ENCODE assay signal across 16 mouse cellular contexts in genomic region chr4:145054369-145054768, GRCm38 (mm10).
DNase-seq lines count a peak whose midpoint lies in the region; ATAC-seq and TF ChIP-seq lines count a peak whose summit lies in the region.
"Had no signal": no experiment of that assay in that cellular context is flagged by ENCODE, and none has a peak within 500 bp of the region (broad histone marks: within the 10 kb centered on the region; RNA-seq: fewer than 3 reads in every experiment).

No protein-coding gene starts in this region.

- H3K27me3 ChIP-seq in kidney, adult 2 months (replicated peaks; ENCODE audit: control insufficient read depth, insufficient read depth, low read length): no peaks in the 10 kb centered on the region
- H3K27me3 ChIP-seq: heart, embryonic 12.5 days had no signal

- peaks cover 3% of the 10 kb centered on the region; the same call in 1 of the 2 replicates for H3K36me3 ChIP-seq in kidney, adult 2 months (ENCODE audit: control insufficient read depth, insufficient read depth, low read length)

- peaks cover 40% of the 10 kb centered on the region for H3K4me1 ChIP-seq in kidney, adult 2 months (ENCODE audit: control insufficient read depth, insufficient read depth, low read length)

- peak; percentile 84 for DNase-seq in kidney, adult 2 months
- no peak for DNase-seq in kidney, postnatal 10 days
- DNase-seq in kidney, postnatal 14 days: peak; percentile 48
- DNase-seq in kidney, postnatal 4 days: no peak
- peak; percentile 39 to 73 for DNase-seq in kidney, postnatal 36 days
- DNase-seq in yolk sac, embryonic 10.5 days (ENCODE audit: low spot score): peak; percentile 40
- DNase-seq: adrenal gland, adult 2 months; adrenal gland, postnatal 25 days; cerebellum, adult 18-20 months; cerebellum, adult 9-11 months; forebrain, postnatal 0 days; gastrocnemius, postnatal 25 days had no signal

- peak overlapping the region; percentile 1; the same call in 1 of the 2 replicates for H3K27ac ChIP-seq in kidney, adult 2 months (ENCODE audit: insufficient read depth, low read depth, low read length)
- H3K27ac ChIP-seq: embryonic facial prominence, embryonic 10.5 days; forebrain, embryonic 13.5 days had no signal

- TF ChIP-seq CTCF in kidney, adult 2 months (conservative IDR thresholded peaks at IDR 0.05; ENCODE audit: insufficient read depth, insufficient read length, low read depth, low read length): no peak

- no peak for ATAC-seq in megakaryocyte progenitor cell, adult 5-6 weeks (replicated peaks; ENCODE audit: poor library complexity)
- ATAC-seq: forebrain, embryonic 13.5 days; forebrain, postnatal 0 days had no signal

- no peak for TF ChIP-seq POLR2A in kidney, adult 2 months (IDR thresholded peaks at IDR 0.05; ENCODE audit: low read depth, low read length)

- no peak overlapping the region for H3K4me3 ChIP-seq in kidney, adult 2 months (ENCODE audit: insufficient read depth, low read depth, low read length)
- H3K4me3 ChIP-seq: embryonic facial prominence, embryonic 10.5 days; forebrain, embryonic 13.5 days; heart, embryonic 12.5 days had no signal

- 39% methylated on average over 3 of the region's 3 CpGs for WGBS in kidney, adult 2 months

Comparison
In these comparisons a context has a peak if more than half of its experiments do, and no peak if none do; other contexts are left out.
1. DNase-seq: peak in kidney, adult 2 months (single experiment), kidney, postnatal 14 days (single experiment), kidney, postnatal 36 days (2 of 2) and yolk sac, embryonic 10.5 days (single experiment); none in kidney, postnatal 10 days (single experiment) and kidney, postnatal 4 days (0 of 2).